ENCODE assay signal across 8 mouse cellular contexts in the genomic region with DNA sequence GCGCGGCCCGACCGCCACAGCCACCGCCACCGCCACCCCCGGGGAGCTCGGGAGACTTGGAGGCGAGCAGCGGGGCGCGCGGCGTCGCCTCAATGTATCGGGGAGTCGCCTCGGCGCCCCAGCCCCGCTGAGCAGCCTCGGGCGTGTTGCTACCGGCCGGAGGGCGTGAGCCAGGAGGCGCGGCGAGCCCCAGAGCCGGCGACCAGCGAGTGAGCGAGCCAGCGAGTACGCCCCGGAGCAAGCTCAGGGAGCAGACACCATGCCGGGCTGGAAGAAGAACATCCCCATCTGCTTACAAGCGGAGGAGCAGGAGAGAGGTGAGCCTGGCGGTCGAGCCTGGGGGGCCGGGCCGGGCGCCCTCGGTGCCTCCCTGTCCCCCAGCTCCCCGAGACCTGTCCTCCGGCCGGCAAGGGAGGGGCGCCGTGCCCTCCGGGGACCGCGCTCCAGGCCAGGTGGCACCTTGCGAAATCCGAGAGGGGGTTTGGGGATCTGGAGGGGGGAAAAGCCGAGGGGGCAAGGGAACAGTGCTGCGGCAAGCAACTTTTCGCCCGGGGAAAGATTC. TPM values are rescaled to one million over a fixed set of nuclear protein-coding genes. Genes with fewer than 3 reads are reported as not detected.
DNase-seq lines count a peak whose midpoint lies in the region; ATAC-seq lines count a peak whose summit lies in the region.

No protein-coding gene starts in this region.

- H3K27me3 ChIP-seq in erythroblast, embryonic 14.5 days (ENCODE audit: control insufficient read depth): peaks cover 35% of the 10 kb centered on the region
- peaks cover 9% of the 10 kb centered on the region; the same call in 1 of the 2 replicates for H3K27me3 ChIP-seq in heart, embryonic 15.5 days
- H3K27me3 ChIP-seq in stomach, embryonic 15.5 days (replicated peaks): no peaks in the 10 kb centered on the region

- H3K9ac ChIP-seq in heart, embryonic 15.5 days: peak overlapping the region; percentile 69
- H3K9ac ChIP-seq in stomach, embryonic 15.5 days: peak overlapping the region; percentile 46

- H3K4me2 ChIP-seq in heart, embryonic 15.5 days: peak overlapping the region; percentile 100
- H3K4me2 ChIP-seq in stomach, embryonic 15.5 days: peak overlapping the region; percentile 99

- peak overlapping the region; percentile 42; the same call in 1 of the 2 replicates for H3K27ac ChIP-seq in heart, embryonic 15.5 days
- H3K27ac ChIP-seq in stomach, embryonic 15.5 days: peak overlapping the region; percentile 54

- peak overlapping the region; percentile 38 for H3K4me3 ChIP-seq in erythroblast, embryonic 14.5 days (replicated peaks)
- H3K4me3 ChIP-seq in heart, embryonic 15.5 days: peak overlapping the region; percentile 76
- H3K4me3 ChIP-seq in stomach, embryonic 15.5 days (replicated peaks): peak overlapping the region; percentile 71

- ATAC-seq in erythroblast, adult 5-6 weeks (replicated peaks; ENCODE audit: low FRiP score, poor library complexity, severe bottlenecking): no peak
- peak; percentile 26; the same call in 1 of the 2 replicates for ATAC-seq in common myeloid progenitor, adult 5-6 weeks (replicated peaks; ENCODE audit: low read depth, poor library complexity, severe bottlenecking)
- peak; percentile 61 for ATAC-seq in heart, embryonic 15.5 days (replicated peaks; ENCODE audit: insufficient number of reproducible peaks, insufficient read depth, low FRiP score, low read depth)
- ATAC-seq in stomach, embryonic 15.5 days (ENCODE audit: insufficient read depth, low FRiP score, low read depth): peak; percentile 71; the same call in 1 of the 2 replicates

- no peaks in the 10 kb centered on the region for H3K4me1 ChIP-seq in erythroblast, embryonic 14.5 days (ENCODE audit: control insufficient read depth)
- peaks cover 12% of the 10 kb centered on the region for H3K4me1 ChIP-seq in heart, embryonic 15.5 days (replicated peaks)
- peaks cover 15% of the 10 kb centered on the region; the same call in 1 of the 2 replicates for H3K4me1 ChIP-seq in stomach, embryonic 15.5 days

- 0% methylated on average over 24 of the region's 57 CpGs for WGBS in heart, embryonic 15.5 days
- WGBS in stomach, embryonic 15.5 days: under 1% methylated on average over 48 of the region's 57 CpGs

- DNase-seq in ES-CJ7 (ENCODE audit: low read depth, low spot score): peak; percentile 55
- DNase-seq in kidney, postnatal 36 days: peak; percentile 14 to 60
- DNase-seq in lung, postnatal 4 days: peak; percentile 40 to 53

- H3K9me3 ChIP-seq in erythroblast, embryonic 14.5 days (ENCODE audit: control insufficient read depth, low read length): no peaks in the 10 kb centered on the region
- no peaks in the 10 kb centered on the region for H3K9me3 ChIP-seq in heart, embryonic 15.5 days (replicated peaks)
- no peaks in the 10 kb centered on the region for H3K9me3 ChIP-seq in stomach, embryonic 15.5 days

- H3K36me3 ChIP-seq in erythroblast, embryonic 14.5 days (ENCODE audit: control insufficient read depth): no peaks in the 10 kb centered on the region
- no peaks in the 10 kb centered on the region for H3K36me3 ChIP-seq in heart, embryonic 15.5 days
- no peaks in the 10 kb centered on the region for H3K36me3 ChIP-seq in stomach, embryonic 15.5 days

RNA-seq across cellular contexts. Expression of a gene that starts 0.6 kb away (rescaled TPM):
- polyA plus RNA-seq in erythroblast, embryonic 14.5 days (2012): not detected in 2 replicates
- not detected in 2 replicates for total RNA-seq in erythroblast, adult 5-6 weeks (2015; ENCODE audit: low replicate concordance)
- not detected in 2 replicates for total RNA-seq in erythroblast, adult 5-6 weeks (2017; ENCODE audit: low replicate concordance)
- total RNA-seq in common myeloid progenitor, adult 5-6 weeks (2017): not detected in 2 replicates
- polyA plus RNA-seq in heart, embryonic 15.5 days (2015; fragmentation: Nextera tagmentation; extraction: Ambion mirVana): 1.5 TPM in 2 replicates
- 2.3 and 2.5 TPM in 2 replicates for polyA plus RNA-seq in stomach, embryonic 15.5 days (2015; fragmentation: Nextera tagmentation; extraction: Ambion mirVana)
